Mouse (Mus musculus): ENCODE results near the gene Mif4gd.

Mif4gd gene

GRCm38 (mm10) chr11:115608421-115609399, 4.1 kb downstream of the Mif4gd start:
- no peak for TF ChIP-seq GATA4 (IDR thresholded peaks at IDR 0.05; ENCODE audit: insufficient replicate concordance, low read length)

GRCm38 (mm10) chr11:115606733-115607132, 6.0 kb downstream of the Mif4gd start:
- no peak for TF ChIP-seq GATA4 (IDR thresholded peaks at IDR 0.05; ENCODE audit: insufficient replicate concordance, low read length)

GRCm38 (mm10) chr11:115604304-115604696, 8.5 kb downstream of the Mif4gd start:
- TF ChIP-seq GATA4 (IDR thresholded peaks at IDR 0.05; ENCODE audit: insufficient replicate concordance, low read length): no peak

- TF ChIP-seq GATA4 (IDR thresholded peaks at IDR 0.05; ENCODE audit: insufficient replicate concordance, low read length): peak; percentile 14; the same call in 1 of the 2 replicates
Observed at GRCm38 (mm10) chr11:115603476-115604303, 9.1 kb downstream of the Mif4gd start, which contains the start of the genes Mrps7 and Gga3. Gene Mrps7, plus strand, starts transcription at chr11:115603925. Gene Gga3, minus strand, starts transcription at chr11:115604051.

- TF ChIP-seq GATA4 (IDR thresholded peaks at IDR 0.05; ENCODE audit: insufficient replicate concordance, low read length): no peak
Observed at GRCm38 (mm10) chr11:115603128-115603475, 9.7 kb downstream of the Mif4gd start.

GRCm38 (mm10) chr11:115601174-115601573, 11.6 kb downstream of the Mif4gd start:
- TF ChIP-seq GATA4 (IDR thresholded peaks at IDR 0.05; ENCODE audit: insufficient replicate concordance, low read length): no peak

- no peak for TF ChIP-seq GATA4 (IDR thresholded peaks at IDR 0.05; ENCODE audit: insufficient replicate concordance, low read length)
Observed at GRCm38 (mm10) chr11:115600743-115601142, 12.0 kb downstream of the Mif4gd start.

GRCm38 (mm10) chr11:115599722-115600121, 13.0 kb downstream of the Mif4gd start:
- no peak for TF ChIP-seq GATA4 (IDR thresholded peaks at IDR 0.05; ENCODE audit: insufficient replicate concordance, low read length)

- no peak for TF ChIP-seq GATA4 (IDR thresholded peaks at IDR 0.05; ENCODE audit: insufficient replicate concordance, low read length)
Observed at GRCm38 (mm10) chr11:115598309-115598708, 14.5 kb downstream of the Mif4gd start.

GRCm38 (mm10) chr11:115595209-115595608, 17.6 kb downstream of the Mif4gd start:
- TF ChIP-seq GATA4 (IDR thresholded peaks at IDR 0.05; ENCODE audit: insufficient replicate concordance, low read length): no peak

- no peak for TF ChIP-seq GATA4 (IDR thresholded peaks at IDR 0.05; ENCODE audit: insufficient replicate concordance, low read length)
Observed at GRCm38 (mm10) chr11:115590526-115591075, 22.2 kb downstream of the Mif4gd start.

GRCm38 (mm10) chr11:115587984-115588383, 24.8 kb downstream of the Mif4gd start:
- no peak for TF ChIP-seq GATA4 (IDR thresholded peaks at IDR 0.05; ENCODE audit: insufficient replicate concordance, low read length)

GRCm38 (mm10) chr11:115586403-115586802, 26.4 kb downstream of the Mif4gd start:
- TF ChIP-seq GATA4 (IDR thresholded peaks at IDR 0.05; ENCODE audit: insufficient replicate concordance, low read length): no peak

GRCm38 (mm10) chr11:115585573-115586100, 27.1 kb downstream of the Mif4gd start:
- no peak for TF ChIP-seq GATA4 (IDR thresholded peaks at IDR 0.05; ENCODE audit: insufficient replicate concordance, low read length)
